Mouse (Mus musculus): ENCODE results near the gene Cyp4a29. TPM values are rescaled to one million over a fixed set of nuclear protein-coding genes. Genes with fewer than 3 reads are reported as not detected.
"Not testable (repeated sequence)": the region's sequence is repeated elsewhere in the genome, so short reads cannot be mapped to it uniquely, and the experiment has no call there.

Cyp4a29 gene
- total RNA-seq (2012; rRNA removed) (not detected in 2 replicates), polyA plus RNA-seq (2012; ENCODE audit: insufficient read depth in 1 of 2, insufficient read length in 2 of 2, low read depth in 1 of 2, low replicate concordance in 2 of 2, missing spikeins in 1 of 2) (not detected)

DNA sequence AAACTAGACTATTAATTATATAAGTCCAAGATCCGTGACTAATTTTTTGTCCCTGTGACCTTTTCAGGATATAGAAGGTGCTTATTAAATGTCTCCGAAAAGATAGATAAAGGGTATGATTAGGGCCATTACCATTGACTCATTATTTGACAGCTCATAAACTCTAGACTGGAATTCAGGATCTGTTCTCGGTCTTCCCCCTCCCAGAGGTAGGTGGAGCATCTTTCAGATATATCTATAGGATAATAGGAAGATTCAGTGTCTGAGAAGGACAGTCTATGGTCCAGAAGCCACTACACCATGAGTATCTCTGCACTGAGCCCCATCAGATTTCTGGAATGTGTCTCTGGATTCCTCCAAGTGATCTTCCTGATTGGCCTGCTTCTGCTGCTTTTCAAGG, at the start of gene Cyp4a29:
TSS of gene Cyp4a29 (plus strand) at position 301 of the 400 bp plus-strand sequence.
- Histone ChIP-seq H3K36me3 (ENCODE audit: control insufficient read depth in 1 of 2, insufficient read depth in 2 of 2, low read length in 2 of 2) (no peaks in the 10 kb centered on the region), H3K79me2 (ENCODE audit: control insufficient read depth, insufficient read depth, low read length, poor library complexity) (no peaks in the 10 kb centered on the region), H3K27me3 (ENCODE audit: control insufficient read depth in 1 of 2, insufficient read depth in 2 of 2, low read length in 2 of 2) (no peaks in the 10 kb centered on the region), H3K27ac (ENCODE audit: control insufficient read depth, low read depth, low read length) (no peak within 1 kb of the TSS), H3K9ac (ENCODE audit: control insufficient read depth, low read depth, low read length, poor library complexity, severe bottlenecking) (no peak within 1 kb of the TSS), H3K4me1 (ENCODE audit: control insufficient read depth in 1 of 2, insufficient read depth in 2 of 2, low read length in 2 of 2) (no peaks in the 10 kb centered on the region), H3K9me3 (replicated peaks; ENCODE audit: insufficient read depth, low read length) (no peaks in the 10 kb centered on the region), H3K4me3 (ENCODE audit: control insufficient read depth in 1 of 2, insufficient read depth in 1 of 2, low read depth in 2 of 2, low read length in 2 of 2) (no peak within 1 kb of the TSS)
- DNase-seq (ENCODE audit: low read depth, low spot score), result no peak
- TF ChIP-seq ZMIZ1 (IDR thresholded peaks at IDR 0.05; ENCODE audit: low read depth, low read length), result no peak
- TF ChIP-seq MXI1 (IDR thresholded peaks at IDR 0.05; ENCODE audit: low read depth, low read length), result no peak
- TF ChIP-seq ELF1 (IDR thresholded peaks at IDR 0.05; ENCODE audit: low read depth, low read length), result no peak
- no peak for TF ChIP-seq UBTF (IDR thresholded peaks at IDR 0.05; ENCODE audit: borderline replicate concordance, insufficient read depth, low read depth, low read length)
- no peak for TF ChIP-seq TCF12 (IDR thresholded peaks at IDR 0.05; ENCODE audit: low read depth, low read length)
- TF ChIP-seq USF1 (IDR thresholded peaks at IDR 0.05; ENCODE audit: low read depth, low read length), result no peak
- TF ChIP-seq CHD1 (IDR thresholded peaks at IDR 0.05; ENCODE audit: low read depth, low read length), result no peak
- TF ChIP-seq MAFK (IDR thresholded peaks at IDR 0.05; ENCODE audit: borderline replicate concordance, low read depth, low read length), result no peak
- no peak for TF ChIP-seq NELFE (IDR thresholded peaks at IDR 0.05; ENCODE audit: low read depth, low read length)
- no peak for TF ChIP-seq RCOR1 (IDR thresholded peaks at IDR 0.05; ENCODE audit: low read depth, low read length)
- TF ChIP-seq TAL1 (IDR thresholded peaks at IDR 0.05; ENCODE audit: low read length), result no peak
- no peak for TF ChIP-seq POLR2AphosphoS2 (IDR thresholded peaks at IDR 0.05; ENCODE audit: low read length)
- TF ChIP-seq ZNF384 (IDR thresholded peaks at IDR 0.05; ENCODE audit: low read depth, low read length), result no peak
- no peak for TF ChIP-seq CHD2 (IDR thresholded peaks at IDR 0.05; ENCODE audit: low read length)

- H3K27me3 ChIP-seq (ENCODE audit: control insufficient read depth in 1 of 2, insufficient read depth in 2 of 2, low read length in 2 of 2); H3K4me3 ChIP-seq (ENCODE audit: control insufficient read depth in 1 of 2, insufficient read depth in 1 of 2, low read depth in 2 of 2, low read length in 2 of 2); H3K9ac ChIP-seq (ENCODE audit: control insufficient read depth, low read depth, low read length, poor library complexity, severe bottlenecking); H3K36me3 ChIP-seq (ENCODE audit: control insufficient read depth in 1 of 2, insufficient read depth in 2 of 2, low read length in 2 of 2); H3K9me3 ChIP-seq (replicated peaks; ENCODE audit: insufficient read depth, low read length); H3K4me1 ChIP-seq (ENCODE audit: control insufficient read depth in 1 of 2, insufficient read depth in 2 of 2, low read length in 2 of 2); DNase-seq (ENCODE audit: low read depth, low spot score); H3K79me2 ChIP-seq (ENCODE audit: control insufficient read depth, insufficient read depth, low read length, poor library complexity); H3K27ac ChIP-seq (ENCODE audit: control insufficient read depth, low read depth, low read length): not testable (repeated sequence)
These were observed 9.0 kb upstream of the Cyp4a29 start for GRCm38 (mm10) chr4:115232901-115233300.

- Histone ChIP-seq H3K36me3 (ENCODE audit: control insufficient read depth in 1 of 2, insufficient read depth in 2 of 2, low read length in 2 of 2) (no peaks in the 10 kb centered on the region), H3K4me1 (ENCODE audit: control insufficient read depth in 1 of 2, insufficient read depth in 2 of 2, low read length in 2 of 2) (no peaks in the 10 kb centered on the region), H3K27me3 (ENCODE audit: control insufficient read depth in 1 of 2, insufficient read depth in 2 of 2, low read length in 2 of 2) (no peaks in the 10 kb centered on the region), H3K79me2 (ENCODE audit: control insufficient read depth, insufficient read depth, low read length, poor library complexity) (no peaks in the 10 kb centered on the region), H3K9ac (ENCODE audit: control insufficient read depth, low read depth, low read length, poor library complexity, severe bottlenecking) (no peak overlapping the region), H3K4me3 (ENCODE audit: control insufficient read depth in 1 of 2, insufficient read depth in 1 of 2, low read depth in 2 of 2, low read length in 2 of 2) (no peak overlapping the region), H3K27ac (ENCODE audit: control insufficient read depth, low read depth, low read length) (no peak overlapping the region), H3K9me3 (replicated peaks; ENCODE audit: insufficient read depth, low read length) (no peaks in the 10 kb centered on the region)
- no peak for DNase-seq (ENCODE audit: low read depth, low spot score)
- no peak for TF ChIP-seq GABPA (IDR thresholded peaks at IDR 0.05; ENCODE audit: low read depth, low read length)
- TF ChIP-seq MEF2A (IDR thresholded peaks at IDR 0.05; ENCODE audit: extremely low read depth, insufficient replicate concordance, low read depth, low read length, poor library complexity, severe bottlenecking), result no peak
- TF ChIP-seq MAX (IDR thresholded peaks at IDR 0.05; ENCODE audit: low read length), result no peak
- no peak for TF ChIP-seq MYB (IDR thresholded peaks at IDR 0.05; ENCODE audit: low read depth, low read length)
- TF ChIP-seq GATA1 (IDR thresholded peaks at IDR 0.05; ENCODE audit: low read depth, low read length), result no peak
- TF ChIP-seq RAD21 (IDR thresholded peaks at IDR 0.05; ENCODE audit: low read depth, low read length), result no peak
- TF ChIP-seq KAT2A (conservative IDR thresholded peaks at IDR 0.05; ENCODE audit: low read depth, low read length), result no peak
- no peak for TF ChIP-seq TCF12 (IDR thresholded peaks at IDR 0.05; ENCODE audit: low read depth, low read length)
- TF ChIP-seq JUND (IDR thresholded peaks at IDR 0.05; ENCODE audit: low read depth, low read length), result no peak
- no peak for TF ChIP-seq RCOR1 (IDR thresholded peaks at IDR 0.05; ENCODE audit: low read depth, low read length)
- TF ChIP-seq ZC3H11A (IDR thresholded peaks at IDR 0.05; ENCODE audit: low read depth, low read length), result no peak
- no peak for TF ChIP-seq BHLHE40 (IDR thresholded peaks at IDR 0.05; ENCODE audit: borderline replicate concordance, low read depth, low read length)
- no peak for TF ChIP-seq USF1 (IDR thresholded peaks at IDR 0.05; ENCODE audit: low read depth, low read length)
- no peak for TF ChIP-seq USF2 (IDR thresholded peaks at IDR 0.05; ENCODE audit: borderline replicate concordance in 1 of 2, insufficient read depth in 1 of 2, low read depth in 1 of 2, low read length in 2 of 2)
These were observed 5.3 kb upstream of the Cyp4a29 start for GRCm38 (mm10) chr4:115236462-115237096.

Data from MEL (cell line).